Mouse (Mus musculus): ENCODE data around the gene Tet1.
"Not testable (repeated sequence)": the region's sequence is repeated elsewhere in the genome, so short reads cannot be mapped to it uniquely, and the experiment has no call there.

The Tet1 gene

GRCm38 (mm10) chr10:62908896-62909295, at the start of gene Tet1:
Tet1 (minus strand) TSS chr10:62908996.
- not testable (repeated sequence) for DNase-seq (ENCODE audit: low spot score)

- no peak for DNase-seq (ENCODE audit: low spot score)
Measured at GRCm38 (mm10) chr10:62948551-62948950, 39.8 kb upstream of the Tet1 start.

- peak; percentile 86 for DNase-seq (ENCODE audit: low spot score)
Measured at GRCm38 (mm10) chr10:62946738-62947471, 38.1 kb upstream of the Tet1 start, which contains the start of gene Dna2. Dna2 (plus strand) TSS chr10:62947026.

GRCm38 (mm10) chr10:62944975-62945580, 36.3 kb upstream of the Tet1 start:
- no peak for DNase-seq (ENCODE audit: low spot score)

GRCm38 (mm10) chr10:62932381-62932780, 23.6 kb upstream of the Tet1 start:
- no peak for DNase-seq (ENCODE audit: low spot score)

GRCm38 (mm10) chr10:62924096-62924635, 15.4 kb upstream of the Tet1 start:
- no peak for DNase-seq (ENCODE audit: low spot score)

- DNase-seq (ENCODE audit: low spot score) = peak; percentile 6
Measured at GRCm38 (mm10) chr10:62920766-62921156, 12.0 kb upstream of the Tet1 start.

- peak; percentile 97 for DNase-seq (ENCODE audit: low spot score)
Measured at GRCm38 (mm10) chr10:62919925-62920765, 11.3 kb upstream of the Tet1 start, which contains the start of gene Slc25a16. Slc25a16 (plus strand) TSS chr10:62920633.

- DNase-seq (ENCODE audit: low spot score) = no peak
Measured at GRCm38 (mm10) chr10:62918985-62919384, 10.2 kb upstream of the Tet1 start.

- no peak for DNase-seq (ENCODE audit: low spot score)
Measured at GRCm38 (mm10) chr10:62911120-62911519, 2.3 kb upstream of the Tet1 start.

- DNase-seq (ENCODE audit: low spot score) = no peak
Measured at GRCm38 (mm10) chr10:62906336-62906735, 2.5 kb downstream of the Tet1 start.

- DNase-seq (ENCODE audit: low spot score) = no peak
Measured at GRCm38 (mm10) chr10:62902829-62903228, 6.0 kb downstream of the Tet1 start.

GRCm38 (mm10) chr10:62901826-62902225, 7.0 kb downstream of the Tet1 start:
- no peak for DNase-seq (ENCODE audit: low spot score)

GRCm38 (mm10) chr10:62900144-62900543, 8.7 kb downstream of the Tet1 start:
- DNase-seq (ENCODE audit: low spot score) = no peak

GRCm38 (mm10) chr10:62898061-62898460, 10.7 kb downstream of the Tet1 start:
- DNase-seq (ENCODE audit: low spot score) = no peak

GRCm38 (mm10) chr10:62897437-62897836, 11.4 kb downstream of the Tet1 start:
- no peak for DNase-seq (ENCODE audit: low spot score)

- DNase-seq (ENCODE audit: low spot score) = no peak
Measured at GRCm38 (mm10) chr10:62896774-62897173, 12.0 kb downstream of the Tet1 start.

GRCm38 (mm10) chr10:62896035-62896434, 12.8 kb downstream of the Tet1 start:
- DNase-seq (ENCODE audit: low spot score) = no peak

GRCm38 (mm10) chr10:62895386-62895785, 13.4 kb downstream of the Tet1 start:
- no peak for DNase-seq (ENCODE audit: low spot score)

GRCm38 (mm10) chr10:62894447-62894846, 14.3 kb downstream of the Tet1 start:
- no peak for DNase-seq (ENCODE audit: low spot score)

- no peak for DNase-seq (ENCODE audit: low spot score)
Measured at GRCm38 (mm10) chr10:62893356-62893884, 15.4 kb downstream of the Tet1 start.
